Mouse (Mus musculus): ENCODE measurements around the gene Nhej1. TPM values are rescaled to one million over a fixed set of nuclear protein-coding genes. Genes with fewer than 3 reads are reported as not detected.

Nhej1 gene
- polyA plus RNA-seq, 1 experiment, result 10.3 TPM

GRCm38 (mm10) chr1:75147411-75148135, 22.6 kb upstream of the Nhej1 start:
- Histone ChIP-seq H3K27ac (ENCODE audit: insufficient read depth, low read length) (no peak overlapping the region), H3K4me1 (ENCODE audit: control insufficient read depth, insufficient read depth, low read length) (0 out of 2 replicates have a peak, but pooled peaks cover 6% of the 10 kb centered on the region), H3K4me3 (ENCODE audit: insufficient read depth, low read length) (no peak overlapping the region)
- no peak for TF ChIP-seq CTCF (IDR thresholded peaks at IDR 0.05; ENCODE audit: borderline replicate concordance, insufficient read depth, low read length)
- no peak for TF ChIP-seq POLR2A (IDR thresholded peaks at IDR 0.05; ENCODE audit: low read depth, low read length)

GRCm38 (mm10) chr1:75145589-75145988, 20.6 kb upstream of the Nhej1 start:
- no peak for TF ChIP-seq CTCF (IDR thresholded peaks at IDR 0.05; ENCODE audit: borderline replicate concordance, insufficient read depth, low read length)
- 0 out of 2 replicates have a peak, but pooled peaks cover 6% of the 10 kb centered on the region for H3K4me1 ChIP-seq (ENCODE audit: control insufficient read depth, insufficient read depth, low read length)
- H3K27ac ChIP-seq (ENCODE audit: insufficient read depth, low read length), result no peak overlapping the region
- no peak overlapping the region for H3K4me3 ChIP-seq (ENCODE audit: insufficient read depth, low read length)

- Histone ChIP-seq H3K4me3 (ENCODE audit: insufficient read depth, low read length) (peak within 1 kb of the TSS; percentile 59), H3K27ac (ENCODE audit: insufficient read depth, low read length) (peak within 1 kb of the TSS; percentile 90), H3K4me1 (ENCODE audit: control insufficient read depth, insufficient read depth, low read length) (0 out of 2 replicates have a peak, but pooled peaks cover 6% of the 10 kb centered on the region)
- TF ChIP-seq CTCF (IDR thresholded peaks at IDR 0.05; ENCODE audit: borderline replicate concordance, insufficient read depth, low read length) (peak; percentile 71), POLR2A (IDR thresholded peaks at IDR 0.05; ENCODE audit: low read depth, low read length) (peak; percentile 91)
Measured at GRCm38 (mm10) chr1:75142301-75143261, 17.6 kb upstream of the Nhej1 start, which contains the start of the genes Cnppd1 and Retreg2. Cnppd1 (minus strand) TSS chr1:75142711. Retreg2 (plus strand) TSS chr1:75142778.

GRCm38 (mm10) chr1:75141486-75142190, 16.6 kb upstream of the Nhej1 start:
- Histone ChIP-seq H3K27ac (ENCODE audit: insufficient read depth, low read length) (peak overlapping the region; percentile 87), H3K4me1 (ENCODE audit: control insufficient read depth, insufficient read depth, low read length) (0 out of 2 replicates have a peak, but pooled peaks cover 6% of the 10 kb centered on the region)
- TF ChIP-seq POLR2A (IDR thresholded peaks at IDR 0.05; ENCODE audit: low read depth, low read length) (peak; percentile 87), CTCF (IDR thresholded peaks at IDR 0.05; ENCODE audit: borderline replicate concordance, insufficient read depth, low read length) (no peak)

GRCm38 (mm10) chr1:75140601-75141190, 15.7 kb upstream of the Nhej1 start:
- H3K27ac ChIP-seq (ENCODE audit: insufficient read depth, low read length), result peak overlapping the region; percentile 87
- 0 out of 2 replicates have a peak, but pooled peaks cover 6% of the 10 kb centered on the region for H3K4me1 ChIP-seq (ENCODE audit: control insufficient read depth, insufficient read depth, low read length)
- TF ChIP-seq POLR2A (IDR thresholded peaks at IDR 0.05; ENCODE audit: low read depth, low read length) (no peak; the same call in 1 of the 2 replicates), CTCF (IDR thresholded peaks at IDR 0.05; ENCODE audit: borderline replicate concordance, insufficient read depth, low read length) (no peak)
- H3K4me3 ChIP-seq (ENCODE audit: insufficient read depth, low read length), result peak overlapping the region; percentile 50

More at GRCm38 (mm10) chr1:75141486-75142190, 16.6 kb upstream of the Nhej1 start:
- H3K4me3 ChIP-seq (ENCODE audit: insufficient read depth, low read length), result peak overlapping the region; percentile 50

GRCm38 (mm10) chr1:75138448-75138847, 13.4 kb upstream of the Nhej1 start:
- H3K27ac ChIP-seq (ENCODE audit: insufficient read depth, low read length), result no peak overlapping the region

DNA sequence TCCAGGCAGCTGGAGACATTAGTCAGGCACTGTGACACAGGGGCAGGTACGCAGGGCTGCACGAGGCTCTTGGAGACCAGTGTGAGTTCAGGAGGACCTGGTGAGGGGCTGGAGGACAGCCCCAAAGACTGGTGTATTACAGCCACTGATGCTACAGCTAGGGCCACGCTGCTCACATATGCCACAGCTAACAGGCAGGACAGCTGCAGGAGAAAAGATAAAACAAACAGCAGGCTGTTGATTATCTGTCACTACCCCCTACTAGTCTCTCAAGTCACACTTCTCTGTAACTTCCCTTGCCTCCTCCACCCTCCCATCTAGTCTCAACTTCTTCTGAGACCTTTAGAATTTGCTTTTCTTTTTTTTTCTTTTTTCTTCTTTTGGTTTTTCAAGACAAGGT, 11.7 kb upstream of the Nhej1 start:
- TF ChIP-seq POLR2A (IDR thresholded peaks at IDR 0.05; ENCODE audit: low read depth, low read length), result no peak
- no peak for TF ChIP-seq CTCF (IDR thresholded peaks at IDR 0.05; ENCODE audit: borderline replicate concordance, insufficient read depth, low read length)
- Histone ChIP-seq H3K27ac (ENCODE audit: insufficient read depth, low read length) (no peak overlapping the region), H3K4me1 (ENCODE audit: control insufficient read depth, insufficient read depth, low read length) (no peaks in the 10 kb centered on the region), H3K4me3 (ENCODE audit: insufficient read depth, low read length) (no peak overlapping the region)

More at GRCm38 (mm10) chr1:75138448-75138847, 13.4 kb upstream of the Nhej1 start:
- no peak overlapping the region for H3K4me3 ChIP-seq (ENCODE audit: insufficient read depth, low read length)
- no peaks in the 10 kb centered on the region for H3K4me1 ChIP-seq (ENCODE audit: control insufficient read depth, insufficient read depth, low read length)
- no peak for TF ChIP-seq POLR2A (IDR thresholded peaks at IDR 0.05; ENCODE audit: low read depth, low read length)
- TF ChIP-seq CTCF (IDR thresholded peaks at IDR 0.05; ENCODE audit: borderline replicate concordance, insufficient read depth, low read length), result no peak

- Histone ChIP-seq H3K4me1 (ENCODE audit: control insufficient read depth, insufficient read depth, low read length) (no peaks in the 10 kb centered on the region), H3K4me3 (ENCODE audit: insufficient read depth, low read length) (no peak overlapping the region), H3K27ac (ENCODE audit: insufficient read depth, low read length) (no peak overlapping the region)
- TF ChIP-seq POLR2A (IDR thresholded peaks at IDR 0.05; ENCODE audit: low read depth, low read length), result no peak
- no peak for TF ChIP-seq CTCF (IDR thresholded peaks at IDR 0.05; ENCODE audit: borderline replicate concordance, insufficient read depth, low read length)
Measured at GRCm38 (mm10) chr1:75136293-75136692, 11.3 kb upstream of the Nhej1 start.
